Mouse (Mus musculus) neural tube, embryonic 12.5 days (tissue): ENCODE measurements around the gene Snorc. TPM values are rescaled to one million over a fixed set of nuclear protein-coding genes. Genes with fewer than 3 reads are reported as not detected.

ENCODE experiments used
- ATAC-seq: fragments of 200-750 bp; cut with Nextera tagmentation; 2 replicates; pipeline ENCODE4 v1.8.0; 2017; ENCODE audit warnings: low read depth, mild to moderate bottlenecking, moderate TSS enrichment, moderate library complexity; ENCODE audit not compliant: low FRiP score
- H3K27ac ChIP-seq: fragments of 300-500 bp; sonication (generic); 2 replicates; pipeline ENCODE4 v1.5.1; 2016
- H3K27me3 ChIP-seq: fragments of 300-500 bp; sonication (generic); replicated peaks from 2 replicates; pipeline ENCODE4 v1.6.1; 2016; ENCODE audit warnings: mild to moderate bottlenecking
- H3K36me3 ChIP-seq: fragments of 300-500 bp; sonication (generic); 2 replicates; pipeline ENCODE4 v1.6.1; 2016; ENCODE audit warnings: mild to moderate bottlenecking
- H3K4me1 ChIP-seq: fragments of 300-500 bp; sonication (generic); 2 replicates; pipeline ENCODE4 v1.6.1; 2016
- H3K4me2 ChIP-seq: fragments of 300-500 bp; sonication (generic); replicated peaks from 2 replicates; pipeline ENCODE4 v1.6.1; 2016; ENCODE audit warnings: mild to moderate bottlenecking
- H3K4me3 ChIP-seq: fragments of 300-500 bp; sonication (generic); 2 replicates; pipeline ENCODE4 v1.5.1; 2016
- H3K9ac ChIP-seq: fragments of 300-500 bp; sonication (generic); 2 replicates; pipeline ENCODE4 v1.6.1; 2016; ENCODE audit warnings: mild to moderate bottlenecking
- H3K9me3 ChIP-seq: fragments of 300-500 bp; sonication (generic); 2 replicates; pipeline ENCODE4 v1.6.1; 2016; ENCODE audit warnings: mild to moderate bottlenecking
- WGBS: fragments of 180-500 bp; shearing (Covaris S2); methylation state at CpG from one replicate; pipeline ENCODE4 v1.1.7; 2016; 5-methylcytosine and 5-hydroxymethylcytosine counted together
- polyA plus RNA-seq: library from polyadenylated mRNA; unstranded; fragments of >200 nt; fragmentation: Nextera tagmentation; extraction: Ambion mirVana; gene quantifications from 2 replicates; pipeline ENCODE4 v1.2.1, GENCODE M21; 2016

Gene Snorc
- polyA plus RNA-seq, 1 experiment from 2014 or later: not detected

GRCm38 (mm10) chr1:87520467-87520866, 50.4 kb downstream of the Snorc start:
- no peaks in the 10 kb centered on the region for H3K36me3 ChIP-seq
- no peak overlapping the region for H3K4me3 ChIP-seq
- no peak overlapping the region for H3K4me2 ChIP-seq
- no peak for ATAC-seq
- no peak overlapping the region for H3K9ac ChIP-seq
- H3K4me1 ChIP-seq: no peaks in the 10 kb centered on the region
- H3K27me3 ChIP-seq: no peaks in the 10 kb centered on the region
- no peak overlapping the region for H3K27ac ChIP-seq
- no peaks in the 10 kb centered on the region for H3K9me3 ChIP-seq

- H3K36me3 ChIP-seq: no peaks in the 10 kb centered on the region
- H3K27me3 ChIP-seq: no peaks in the 10 kb centered on the region
- H3K4me1 ChIP-seq: no peaks in the 10 kb centered on the region
- no peak overlapping the region for H3K4me3 ChIP-seq
- no peaks in the 10 kb centered on the region for H3K9me3 ChIP-seq
- no peak overlapping the region for H3K9ac ChIP-seq
- no peak overlapping the region for H3K27ac ChIP-seq
- ATAC-seq: no peak
- 78% methylated on average over 1 of the region's 1 CpGs for WGBS
- no peak overlapping the region for H3K4me2 ChIP-seq
Observed at GRCm38 (mm10) chr1:87521523-87521922, 51.5 kb downstream of the Snorc start.

GRCm38 (mm10) chr1:87525041-87525440, 55.0 kb downstream of the Snorc start:
- no peaks in the 10 kb centered on the region for H3K27me3 ChIP-seq
- WGBS: 92% methylated on average over 7 of the region's 7 CpGs
- no peak overlapping the region for H3K9ac ChIP-seq
- H3K4me2 ChIP-seq: no peak overlapping the region
- no peaks in the 10 kb centered on the region for H3K9me3 ChIP-seq
- ATAC-seq: no peak
- no peaks in the 10 kb centered on the region for H3K4me1 ChIP-seq
- no peak overlapping the region for H3K27ac ChIP-seq
- H3K4me3 ChIP-seq: no peak overlapping the region
- no peaks in the 10 kb centered on the region for H3K36me3 ChIP-seq

Other genes starting within 250 kb of the Snorc start
- 0.37 and 0.84 TPM in 2 replicates for gene Efhd1, start 205.9 kb upstream of the Snorc start, polyA plus RNA-seq
- 62.4 and 66.1 TPM in 2 replicates for gene Gigyf2, start 143.3 kb upstream of the Snorc start, polyA plus RNA-seq
- 1.0 TPM in 2 replicates for gene Kcnj13, start 75.5 kb upstream of the Snorc start, polyA plus RNA-seq
- gene Neu2, start 39.6 kb downstream of the Snorc start, polyA plus RNA-seq: not detected in 2 replicates
- gene Ngef, start 103.6 kb downstream of the Snorc start, polyA plus RNA-seq: 2.6 and 3.0 TPM in 2 replicates
- gene Inpp5d, start 150.0 kb downstream of the Snorc start, polyA plus RNA-seq: 2.9 and 3.3 TPM in 2 replicates